Mouse (Mus musculus) heart, embryonic 13.5 days (tissue): Measurements from ENCODE around the gene Mrpl12. TPM values are rescaled to one million over a fixed set of nuclear protein-coding genes. Genes with fewer than 3 reads are reported as not detected.

ENCODE experiments used
- ATAC-seq: fragments of 200-750 bp; cut with Nextera tagmentation; 2 replicates; pipeline ENCODE4 v1.8.0; 2017; ENCODE audit warnings: moderate TSS enrichment; ENCODE audit not compliant: insufficient number of reproducible peaks, low FRiP score, low TSS enrichment; ENCODE audit errors: extremely low read depth
- H3K27ac ChIP-seq: fragments of 300-500 bp; sonication (generic); replicated peaks from 2 replicates; pipeline ENCODE4 v1.5.1; 2015; ENCODE audit warnings: moderate library complexity, mild to moderate bottlenecking, inconsistent platforms
- H3K27me3 ChIP-seq: fragments of 300-500 bp; sonication (generic); replicated peaks from 2 replicates; pipeline ENCODE4 v1.6.1; 2015; ENCODE audit warnings: mild to moderate bottlenecking, inconsistent platforms
- H3K36me3 ChIP-seq: fragments of 300-500 bp; sonication (generic); 2 replicates; pipeline ENCODE4 v1.6.1; 2015; ENCODE audit warnings: mild to moderate bottlenecking, inconsistent platforms
- H3K4me1 ChIP-seq: fragments of 300-500 bp; sonication (generic); 2 replicates; pipeline ENCODE4 v1.6.1; 2015; ENCODE audit warnings: inconsistent platforms
- H3K4me2 ChIP-seq: fragments of 300-500 bp; sonication (generic); 2 replicates; pipeline ENCODE4 v1.6.1; 2015; ENCODE audit warnings: inconsistent platforms, mild to moderate bottlenecking, moderate library complexity
- H3K4me3 ChIP-seq: fragments of 300-500 bp; sonication (generic); 2 replicates; pipeline ENCODE4 v1.5.1; 2015; ENCODE audit warnings: moderate library complexity, mild to moderate bottlenecking, inconsistent platforms
- H3K9ac ChIP-seq: fragments of 300-500 bp; sonication (generic); 2 replicates; pipeline ENCODE4 v1.6.1; 2015; ENCODE audit warnings: inconsistent platforms, mild to moderate bottlenecking, moderate library complexity
- H3K9me3 ChIP-seq: fragments of 300-500 bp; sonication (generic); 2 replicates; pipeline ENCODE4 v1.6.1; 2016; ENCODE audit warnings: inconsistent platforms
- WGBS: fragments of 180-500 bp; shearing (Covaris S2); methylation state at CpG from one replicate; pipeline ENCODE4 v1.1.7; 2015; ENCODE audit warnings: mixed read lengths; 5-methylcytosine and 5-hydroxymethylcytosine counted together
- polyA plus RNA-seq: library from polyadenylated mRNA; unstranded; fragments of >200 nt; fragmentation: Nextera tagmentation; extraction: Ambion mirVana; gene quantifications from 2 replicates; pipeline ENCODE4 v1.2.1, GENCODE M21; 2015

Mrpl12 gene
- polyA plus RNA-seq, 1 experiment from 2014 or later, result 212 TPM

- 74% methylated on average over 2 of the region's 2 CpGs for WGBS
- Histone ChIP-seq H3K36me3 (no peaks in the 10 kb centered on the region), H3K27me3 (peaks cover 37% of the 10 kb centered on the region), H3K4me2 (no peak overlapping the region), H3K4me3 (no peak overlapping the region), H3K9me3 (no peaks in the 10 kb centered on the region), H3K4me1 (peaks cover 13% of the 10 kb centered on the region), H3K27ac (no peak overlapping the region), H3K9ac (no peak overlapping the region)
- ATAC-seq, result no peak
These were observed 41.5 kb downstream of the Mrpl12 start for GRCm38 (mm10) chr11:120525959-120526358.

- Histone ChIP-seq H3K27ac (no peak overlapping the region), H3K4me2 (no peak overlapping the region), H3K4me3 (no peak overlapping the region), H3K27me3 (peaks cover 56% of the 10 kb centered on the region), H3K4me1 (peaks cover 15% of the 10 kb centered on the region), H3K36me3 (no peaks in the 10 kb centered on the region), H3K9me3 (no peaks in the 10 kb centered on the region), H3K9ac (no peak overlapping the region)
- ATAC-seq, result no peak
- 62% methylated on average over 9 of the region's 9 CpGs for WGBS
These were observed 43.4 kb downstream of the Mrpl12 start for GRCm38 (mm10) chr11:120527690-120528354.

GRCm38 (mm10) chr11:120528903-120529302 lies 44.5 kb downstream of the Mrpl12 start:
- Histone ChIP-seq H3K36me3 (no peaks in the 10 kb centered on the region), H3K4me3 (no peak overlapping the region), H3K4me1 (peaks cover 15% of the 10 kb centered on the region), H3K27me3 (peaks cover 67% of the 10 kb centered on the region), H3K27ac (no peak overlapping the region), H3K4me2 (no peak overlapping the region), H3K9ac (no peak overlapping the region), H3K9me3 (no peaks in the 10 kb centered on the region)
- no peak for ATAC-seq
- WGBS, result 54% methylated on average over 4 of the region's 4 CpGs

- Histone ChIP-seq H3K4me2 (peak within 1 kb of the TSS; percentile 75), H3K9me3 (no peaks in the 10 kb centered on the region), H3K27ac (no peak within 1 kb of the TSS), H3K4me3 (peak within 1 kb of the TSS; percentile 48), H3K36me3 (no peaks in the 10 kb centered on the region), H3K9ac (peak within 1 kb of the TSS; percentile 76), H3K4me1 (peaks cover 18% of the 10 kb centered on the region), H3K27me3 (peaks cover 80% of the 10 kb centered on the region)
- 10% methylated on average over 50 of the region's 62 CpGs for WGBS
- no peak for ATAC-seq
These were observed 45.9 kb downstream of the Mrpl12 start, which contains the start of gene Gcgr for GRCm38 (mm10) chr11:120530085-120530964. Gene Gcgr (plus strand): TSS chr11:120530699.

- no peaks in the 10 kb centered on the region for H3K36me3 ChIP-seq
- ATAC-seq, result no peak
- WGBS, result 27% methylated on average over 9 of the region's 9 CpGs
- no peak overlapping the region for H3K4me2 ChIP-seq
- no peaks in the 10 kb centered on the region for H3K9me3 ChIP-seq
- peaks cover 90% of the 10 kb centered on the region for H3K27me3 ChIP-seq
- H3K4me3 ChIP-seq, result 0 out of 2 replicates have a peak overlapping the region, but pooled peaks have one; percentile 48
- H3K4me1 ChIP-seq, result peaks cover 25% of the 10 kb centered on the region
- no peak overlapping the region for H3K9ac ChIP-seq
- H3K27ac ChIP-seq, result no peak overlapping the region
These were observed 47.2 kb downstream of the Mrpl12 start for GRCm38 (mm10) chr11:120531646-120532045.

GRCm38 (mm10) chr11:120534093-120534492 lies 49.7 kb downstream of the Mrpl12 start:
- Histone ChIP-seq H3K36me3 (no peaks in the 10 kb centered on the region), H3K9ac (no peak overlapping the region), H3K4me3 (no peak overlapping the region), H3K4me2 (no peak overlapping the region), H3K9me3 (no peaks in the 10 kb centered on the region), H3K27ac (no peak overlapping the region), H3K27me3 (peaks cover 82% of the 10 kb centered on the region), H3K4me1 (peaks cover 35% of the 10 kb centered on the region)
- 71% methylated on average over 8 of the region's 8 CpGs for WGBS
- ATAC-seq, result no peak

- WGBS, result 45% methylated on average over 3 of the region's 3 CpGs
- H3K4me2 ChIP-seq, result no peak overlapping the region
- H3K4me1 ChIP-seq, result peaks cover 45% of the 10 kb centered on the region
- no peaks in the 10 kb centered on the region for H3K36me3 ChIP-seq
- 0 out of 2 replicates have a peak, but pooled peaks have one; percentile 8 for ATAC-seq
- no peak overlapping the region for H3K9ac ChIP-seq
- H3K27me3 ChIP-seq, result peaks cover 71% of the 10 kb centered on the region
- no peaks in the 10 kb centered on the region for H3K9me3 ChIP-seq
- no peak overlapping the region for H3K4me3 ChIP-seq
- no peak overlapping the region for H3K27ac ChIP-seq
These were observed 50.7 kb downstream of the Mrpl12 start for GRCm38 (mm10) chr11:120535145-120535544.

- Histone ChIP-seq H3K4me1 (peaks cover 38% of the 10 kb centered on the region), H3K27me3 (peaks cover 65% of the 10 kb centered on the region), H3K9me3 (no peaks in the 10 kb centered on the region), H3K9ac (no peak overlapping the region), H3K36me3 (no peaks in the 10 kb centered on the region), H3K4me2 (no peak overlapping the region), H3K4me3 (no peak overlapping the region), H3K27ac (no peak overlapping the region)
- 64% methylated on average over 3 of the region's 3 CpGs for WGBS
- ATAC-seq, result no peak
These were observed 51.4 kb downstream of the Mrpl12 start for GRCm38 (mm10) chr11:120535804-120536203.

GRCm38 (mm10) chr11:120538485-120538884 lies 54.1 kb downstream of the Mrpl12 start:
- H3K36me3 ChIP-seq, result peaks cover 23% of the 10 kb centered on the region
- no peak overlapping the region for H3K4me2 ChIP-seq
- H3K4me1 ChIP-seq, result peaks cover 42% of the 10 kb centered on the region
- ATAC-seq, result no peak
- H3K4me3 ChIP-seq, result no peak overlapping the region
- peak overlapping the region; percentile 28 for H3K27ac ChIP-seq
- H3K9me3 ChIP-seq, result no peaks in the 10 kb centered on the region
- 59% methylated on average over 3 of the region's 3 CpGs for WGBS
- 0 out of 2 replicates have a peak overlapping the region, but pooled peaks have one; percentile 1 for H3K9ac ChIP-seq
- peaks cover 38% of the 10 kb centered on the region for H3K27me3 ChIP-seq
